Comparison of ENCODE assay signal across 8 mouse cellular contexts in the genomic region with DNA sequence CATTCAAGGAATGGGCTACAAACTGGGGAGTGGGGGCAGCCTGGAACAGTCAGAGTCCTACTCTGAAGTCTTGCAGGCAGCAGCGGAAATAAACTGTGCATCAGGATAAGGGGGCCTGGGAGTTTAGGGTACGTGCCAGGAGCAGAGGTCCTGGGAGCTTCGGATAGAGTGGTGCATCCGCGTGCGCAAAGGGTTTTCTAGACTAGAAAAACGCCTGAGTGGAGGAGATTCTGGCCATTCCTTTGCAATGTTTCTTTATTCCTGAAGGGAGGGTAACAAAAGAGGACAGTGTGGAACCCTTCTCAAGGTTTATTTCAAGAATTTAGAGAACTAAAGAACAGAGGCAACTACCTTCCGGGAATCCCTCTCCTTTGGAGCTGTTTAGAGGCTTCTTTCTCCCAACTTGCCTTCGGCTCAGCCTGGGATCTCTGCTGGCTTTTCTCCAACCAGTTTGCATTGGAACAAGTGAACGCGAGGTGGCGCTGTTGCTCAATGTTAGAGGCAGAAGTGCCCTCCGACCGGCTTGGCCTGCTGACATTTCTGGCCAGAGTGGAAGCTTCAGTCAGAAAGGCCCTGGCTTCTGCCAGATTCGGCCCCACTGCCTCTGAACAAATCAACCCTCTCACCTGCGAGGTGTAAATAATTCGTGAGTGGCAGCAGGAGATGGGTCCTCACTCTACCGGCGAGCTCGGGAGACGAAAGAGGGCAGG. TPM values are rescaled to one million over a fixed set of nuclear protein-coding genes. Genes with fewer than 3 reads are reported as not detected.
DNase-seq lines count a peak whose midpoint lies in the region; ATAC-seq lines count a peak whose summit lies in the region.

No protein-coding gene starts in this region.

- ATAC-seq in liver, embryonic 12.5 days = no peak
- ATAC-seq in monocyte, adult 5-6 weeks (replicated peaks; ENCODE audit: insufficient number of reproducible peaks, low FRiP score, low TSS enrichment, poor library complexity, severe bottlenecking) = peak; percentile 78

- H3K9me3 ChIP-seq in liver, embryonic 12.5 days (replicated peaks) = no peaks in the 10 kb centered on the region

- H3K4me3 ChIP-seq in liver, embryonic 12.5 days = no peak overlapping the region

- peak; percentile 84 for DNase-seq in liver
- DNase-seq in cerebellum, postnatal 4 days (ENCODE audit: low spot score in 2 of 2) = peak; percentile 89 to 95
- peak; percentile 91 to 96 for DNase-seq in gastrocnemius, postnatal 36 days
- DNase-seq in kidney, adult 11 months = peak; percentile 88
- peak; percentile 75 to 80 for DNase-seq in left cerebral cortex, postnatal 36 days (ENCODE audit: low spot score in 2 of 2)
- peak; percentile 70 to 90 for DNase-seq in spleen, postnatal 10 days (ENCODE audit: low spot score in 2 of 2)

- 0 out of 2 replicates have a peak, but pooled peaks cover 4% of the 10 kb centered on the region for H3K4me1 ChIP-seq in liver, embryonic 12.5 days

- H3K36me3 ChIP-seq in liver, embryonic 12.5 days = no peaks in the 10 kb centered on the region

- intact Hi-C loops in gastrocnemius, postnatal 36 days (cut with DNase I) = loop anchor here (2.0 kb wide), 2 partner anchors 136 to 186 kb away; no protein-coding TSS in a partner anchor
- intact Hi-C loops in left cerebral cortex, postnatal 36 days (cut with DNase I) = loop anchor here (1.0 to 2.0 kb wide), 2 partner anchors 190 to 224 kb away; no protein-coding TSS in a partner anchor

- no peak overlapping the region for H3K4me2 ChIP-seq in liver, embryonic 12.5 days

- no peak overlapping the region for H3K9ac ChIP-seq in liver, embryonic 12.5 days

- WGBS in liver, embryonic 12.5 days (ENCODE audit: insufficient replicate concordance) = 4% methylated on average over 21 of the region's 21 CpGs

- no peak overlapping the region for H3K27ac ChIP-seq in liver, embryonic 12.5 days

- peaks cover 100% of the 10 kb centered on the region for H3K27me3 ChIP-seq in liver, embryonic 12.5 days (replicated peaks)

RNA-seq across cellular contexts. Expression of gene Hoxc8, which starts 3.1 kb away (rescaled TPM):
- 0.08 and 0.22 TPM in 2 replicates for polyA plus RNA-seq in liver, embryonic 12.5 days (2016; fragmentation: Nextera tagmentation; extraction: Ambion mirVana)
- 1 to 10 TPM; 1.5 to 2.0 TPM for total RNA-seq in gastrocnemius, postnatal 36 days (2021)
- not detected for total RNA-seq in left cerebral cortex, postnatal 36 days (2021)
- not detected in 3 replicates for total RNA-seq in monocyte, adult 5-6 weeks (2017)

RNA-seq across cellular contexts. Expression of gene Hoxc6, which starts 10.8 kb away (rescaled TPM):
- polyA plus RNA-seq in liver, embryonic 12.5 days (2016; fragmentation: Nextera tagmentation; extraction: Ambion mirVana) = 0.17 and 0.19 TPM in 2 replicates
- total RNA-seq in gastrocnemius, postnatal 36 days (2021) = 1 to 10 TPM; 6.8 to 7.0 TPM
- not detected for total RNA-seq in left cerebral cortex, postnatal 36 days (2021)
- total RNA-seq in monocyte, adult 5-6 weeks (2017) = not detected in 3 replicates

RNA-seq across cellular contexts. Expression of gene Hoxc9, which starts 11.0 kb away (rescaled TPM):
- 0.07 TPM in 1 of 2 replicates, not detected in the other for polyA plus RNA-seq in liver, embryonic 12.5 days (2016; fragmentation: Nextera tagmentation; extraction: Ambion mirVana)
- total RNA-seq in gastrocnemius, postnatal 36 days (2021) = 1 to 10 TPM; 5.0 to 5.5 TPM
- total RNA-seq in left cerebral cortex, postnatal 36 days (2021) = not detected
- not detected in 3 replicates for total RNA-seq in monocyte, adult 5-6 weeks (2017)

RNA-seq across cellular contexts. Expression of gene Hoxc5, which starts 20.0 kb away (rescaled TPM):
- polyA plus RNA-seq in liver, embryonic 12.5 days (2016; fragmentation: Nextera tagmentation; extraction: Ambion mirVana) = 0.92 and 1.2 TPM in 2 replicates
- 1 to 10 TPM; 1.9 to 2.3 TPM for total RNA-seq in gastrocnemius, postnatal 36 days (2021)
- not detected for total RNA-seq in left cerebral cortex, postnatal 36 days (2021)
- total RNA-seq in monocyte, adult 5-6 weeks (2017) = not detected in 3 replicates

RNA-seq across cellular contexts. Expression of gene Hoxc10, which starts 20.7 kb away (rescaled TPM):
- not detected in 2 replicates for polyA plus RNA-seq in liver, embryonic 12.5 days (2016; fragmentation: Nextera tagmentation; extraction: Ambion mirVana)
- total RNA-seq in gastrocnemius, postnatal 36 days (2021) = 10 to 100 TPM; 70.5 to 75.2 TPM
- not detected for total RNA-seq in left cerebral cortex, postnatal 36 days (2021)
- not detected in 3 replicates for total RNA-seq in monocyte, adult 5-6 weeks (2017)
